Mouse (Mus musculus): ENCODE results near the gene Ddr2.

DNA sequence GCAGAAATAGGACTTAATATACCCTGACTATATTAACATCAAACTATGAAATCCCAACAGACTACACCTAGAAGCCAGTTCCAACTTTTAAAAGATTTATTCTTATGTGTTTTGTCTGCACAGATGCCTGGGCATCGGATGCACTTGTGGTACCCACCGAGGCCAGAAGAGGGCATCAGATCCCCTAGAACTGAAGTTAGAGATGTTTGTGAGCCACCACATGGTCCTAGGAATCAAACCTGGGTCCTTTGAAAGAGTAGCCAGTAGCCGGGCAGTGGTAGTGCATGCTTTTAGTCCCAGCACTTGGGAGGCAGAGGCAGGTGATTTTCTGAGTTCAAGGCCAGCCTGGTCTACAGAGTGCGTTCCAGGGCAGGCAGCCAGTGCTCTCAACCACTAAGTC lies 159.9 kb downstream of the Ddr2 start:
- TF ChIP-seq CTCF (IDR thresholded peaks at IDR 0.05; ENCODE audit: low read depth) (peak; percentile 54), EP300 (IDR thresholded peaks at IDR 0.05; ENCODE audit: low read depth) (no peak)
